Mouse (Mus musculus) left cerebral cortex, adult 18-20 months (tissue): ENCODE measurements around the gene Tecta. TPM values are rescaled to one million over a fixed set of nuclear protein-coding genes. Genes with fewer than 3 reads are reported as not detected.

Experiments
- DNase-seq, 2 experiments: peaks; one replicate each; pipeline ENCODE4 v3.0.0; 2021 to 2022; ENCODE audit warnings: low spot score in 2 of 2, mixed read lengths in 1 of 2
- long read RNA-seq, 2 experiments: library from polyadenylated mRNA; stranded (forward); transcript quantifications; one replicate each; pipeline ENCODE4 v2.0.0; 2021
- total RNA-seq, 2 experiments: library from RNA; stranded (reverse); gene quantifications; 2 replicates each; pipeline ENCODE4 v1.2.3; 2021

The Tecta gene
- total RNA-seq: under 1 TPM; 0.14 to 0.33 TPM
- long read RNA-seq, experiment 1: 0 reads
- long read RNA-seq, experiment 2: 0 reads

DNA sequence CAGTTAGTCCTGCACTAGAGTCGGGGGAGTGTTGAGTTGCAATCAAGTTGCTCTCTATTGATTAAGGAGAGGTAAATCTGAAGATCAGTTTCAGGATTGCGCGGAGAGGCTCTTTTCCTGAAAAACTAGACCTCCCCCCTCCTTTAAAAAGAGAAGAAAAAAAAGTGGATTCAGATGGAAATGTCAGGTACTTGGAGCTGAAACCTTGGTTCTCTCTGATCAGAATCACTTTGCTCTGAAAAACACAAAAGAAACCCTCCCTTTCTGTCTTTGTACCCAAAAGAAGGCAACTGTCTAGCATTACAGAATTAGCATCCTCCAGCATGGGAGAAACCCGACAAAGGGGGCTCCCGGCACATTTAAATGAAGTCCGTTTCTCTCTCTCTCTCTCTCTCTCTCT is at the start of gene Tecta:
Tecta (minus strand) TSS at position 101 of the 400 bp plus-strand sequence.
- no peak for DNase-seq

GRCm38 (mm10) chr9:42449043-42449442 is 49.3 kb upstream of the Tecta start:
- no peak for DNase-seq

- peak in 1 of 2 experiments; percentile 26 for DNase-seq
Measured at GRCm38 (mm10) chr9:42442100-42442499, 42.4 kb upstream of the Tecta start.

GRCm38 (mm10) chr9:42441234-42441633 is 41.5 kb upstream of the Tecta start:
- DNase-seq: no peak

- no peak for DNase-seq
Measured at GRCm38 (mm10) chr9:42439446-42439845, 39.7 kb upstream of the Tecta start.

GRCm38 (mm10) chr9:42432155-42432554 is 32.4 kb upstream of the Tecta start:
- no peak for DNase-seq

DNA sequence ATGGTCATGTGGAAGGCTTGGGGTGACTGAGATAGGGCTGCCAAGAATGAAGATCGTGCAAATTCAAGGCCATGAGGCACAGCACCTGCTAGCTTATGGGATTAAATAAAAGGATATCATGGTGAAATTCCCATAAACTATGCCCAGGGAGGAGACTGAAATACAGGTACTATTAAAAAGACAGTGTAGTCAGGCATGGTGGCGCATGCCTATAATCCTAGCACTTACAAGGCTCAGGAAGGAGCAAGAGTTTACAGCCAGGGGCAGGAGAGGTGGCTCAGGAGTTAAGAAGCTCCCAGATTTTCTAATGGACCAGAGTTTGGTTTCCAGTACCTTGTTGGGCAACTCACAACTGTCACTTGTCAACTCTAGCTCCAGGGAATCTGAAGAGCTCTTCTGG is 31.9 kb upstream of the Tecta start:
- DNase-seq: no peak

DNA sequence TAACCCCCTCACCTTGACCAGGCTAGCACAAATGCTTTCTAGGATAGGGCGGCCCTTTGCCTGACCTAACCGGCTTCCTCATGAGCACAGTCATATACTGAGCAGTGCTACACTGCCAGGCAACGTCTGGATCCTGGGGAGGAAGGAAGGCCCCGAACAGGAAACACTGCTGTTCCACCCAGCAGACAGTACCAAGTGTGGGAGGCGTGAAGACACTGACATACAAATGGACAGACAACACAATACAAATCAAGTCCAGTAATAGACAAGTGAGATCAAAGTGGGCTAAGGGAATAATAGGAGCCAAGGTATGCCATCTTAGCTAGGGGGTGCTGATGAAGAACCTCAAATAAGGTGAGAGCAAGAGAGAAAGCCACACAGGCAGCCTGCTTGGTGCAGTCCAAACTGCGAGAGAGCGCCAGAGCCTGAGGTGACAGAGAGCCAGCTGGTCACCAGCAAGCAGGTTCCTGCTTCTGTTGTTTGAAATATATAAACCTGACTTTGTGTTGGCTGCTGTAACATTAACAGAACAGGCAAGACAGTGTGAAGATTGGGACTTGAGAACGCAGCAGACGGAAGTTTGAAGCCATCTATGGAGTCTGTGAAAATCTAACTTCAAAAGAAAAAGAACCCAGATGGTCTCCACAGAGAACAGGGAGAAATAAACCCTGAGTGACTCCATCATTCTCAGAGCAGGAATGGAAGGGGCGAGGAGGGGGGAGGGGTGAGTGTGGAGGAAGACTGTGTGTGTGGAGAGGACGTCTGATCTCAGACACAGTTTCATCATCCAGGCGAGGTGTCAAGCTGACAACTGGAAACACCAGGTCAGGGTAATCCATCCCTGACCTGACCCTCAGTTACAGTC is 28.6 kb upstream of the Tecta start:
- no peak for DNase-seq

DNA sequence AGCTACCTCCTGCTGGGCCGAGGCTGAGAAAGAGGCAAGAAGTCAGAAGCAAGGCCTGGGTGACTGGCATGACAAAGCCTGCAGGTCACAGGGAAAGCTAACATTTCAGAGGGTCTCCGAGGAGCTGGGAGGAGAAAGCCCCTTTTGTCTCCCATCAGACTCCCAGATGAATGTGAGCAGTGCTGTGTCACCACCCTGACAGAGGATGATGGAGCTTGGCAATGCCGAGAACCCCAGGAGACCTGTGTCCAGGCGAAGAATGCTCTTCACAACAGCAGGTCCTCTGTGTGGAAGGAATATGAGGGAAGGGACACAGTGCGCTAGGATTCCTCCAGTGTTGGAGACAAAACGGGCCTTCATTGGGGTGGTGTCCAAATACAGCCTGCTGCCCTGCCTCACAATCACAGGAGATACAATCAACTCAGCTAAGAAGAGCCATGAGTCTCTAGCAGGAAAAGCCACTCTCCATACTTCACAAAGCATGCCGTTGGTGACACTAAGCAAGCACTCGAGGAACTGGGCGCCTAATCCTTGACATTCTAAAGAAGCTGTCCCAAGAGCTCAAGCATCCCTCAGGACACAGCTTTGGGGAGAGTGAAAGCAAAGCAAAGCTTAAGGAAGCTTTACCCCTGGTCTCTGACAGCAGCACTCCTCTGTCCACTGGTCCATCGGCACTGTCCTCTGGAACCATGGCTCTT is 27.1 kb upstream of the Tecta start:
- no peak for DNase-seq

DNA sequence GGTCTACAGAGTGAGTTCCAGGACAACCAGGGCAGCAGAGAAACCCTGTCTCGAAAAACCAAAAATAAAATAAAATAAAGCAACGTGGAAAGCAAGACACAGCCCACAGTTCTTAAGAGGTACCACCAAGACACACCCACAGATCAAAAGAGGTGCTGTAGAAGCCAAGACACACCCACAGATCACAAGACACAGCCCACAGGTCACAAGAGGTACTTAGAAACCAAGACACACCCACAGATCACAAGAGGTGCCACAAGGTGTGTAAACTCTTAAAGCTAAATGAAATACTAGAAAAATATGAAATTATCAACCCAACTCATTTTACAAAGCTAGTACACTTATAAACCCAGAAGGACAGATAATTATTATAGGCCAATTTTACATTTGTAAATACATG is 23.9 kb upstream of the Tecta start:
- no peak for DNase-seq

- no peak for DNase-seq
Measured at GRCm38 (mm10) chr9:42419687-42420086, 20.0 kb upstream of the Tecta start.

DNA sequence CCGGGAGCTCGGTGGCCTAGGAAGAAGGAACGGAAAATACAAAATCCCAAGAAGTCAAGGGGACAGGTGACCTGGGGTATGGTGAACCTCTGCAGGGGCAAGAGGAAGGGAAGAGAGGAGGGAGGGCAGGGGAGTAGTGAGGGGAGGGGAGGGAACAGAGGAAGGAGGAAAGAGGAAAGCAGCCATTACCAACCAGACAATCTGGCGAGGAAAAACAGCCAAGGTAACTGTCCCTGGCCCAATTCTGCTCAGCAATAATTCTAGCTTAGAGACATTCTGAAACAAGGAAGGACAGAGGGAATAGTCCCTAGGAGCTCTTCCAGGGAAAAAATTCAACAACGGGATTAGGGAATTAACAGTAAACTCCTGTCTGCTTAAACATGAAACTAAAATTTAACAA is 19.1 kb upstream of the Tecta start:
- DNase-seq: no peak

GRCm38 (mm10) chr9:42417352-42417952 is 17.7 kb upstream of the Tecta start:
- DNase-seq: no peak

- no peak for DNase-seq
Measured at GRCm38 (mm10) chr9:42415184-42415583, 15.5 kb upstream of the Tecta start.

DNA sequence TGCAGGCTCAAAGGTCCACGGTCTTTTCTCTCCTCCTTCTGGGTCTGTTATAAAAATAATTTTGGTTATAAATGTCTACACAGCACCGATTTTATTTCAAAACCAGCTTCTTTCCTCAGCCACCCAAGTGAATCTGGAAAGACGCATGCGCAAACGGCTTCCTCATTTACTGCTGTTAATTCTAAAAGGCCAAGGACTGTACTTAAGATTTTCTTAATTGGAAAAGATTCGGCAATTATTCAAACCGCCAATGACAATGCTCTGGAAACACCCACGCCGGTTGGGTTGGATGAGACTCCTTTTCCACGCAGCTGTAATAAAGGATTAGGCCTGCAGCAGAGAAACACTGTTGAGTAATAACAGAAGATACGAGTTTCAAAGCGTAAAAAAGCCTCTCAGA is 13.6 kb upstream of the Tecta start:
- DNase-seq: no peak

DNA sequence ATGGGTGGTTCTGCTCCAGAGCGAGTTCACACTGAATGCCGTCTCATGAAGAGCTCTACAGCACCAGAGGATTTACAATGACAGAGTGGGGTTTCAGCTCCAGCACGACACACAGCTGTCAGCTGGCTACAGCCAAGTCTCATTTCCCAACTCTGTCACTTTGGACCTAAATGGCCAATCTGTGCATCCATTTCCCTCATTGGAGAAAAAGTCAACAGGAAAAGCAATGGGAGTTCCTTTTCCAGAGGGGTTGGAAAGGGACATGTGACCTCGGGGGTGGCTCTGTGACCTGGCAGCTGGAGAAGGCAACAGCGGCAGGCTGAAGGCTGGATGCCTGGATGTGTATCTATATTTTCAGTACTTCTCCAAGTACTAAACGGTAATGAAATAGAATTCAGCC is 11.6 kb upstream of the Tecta start:
- DNase-seq: no peak

DNA sequence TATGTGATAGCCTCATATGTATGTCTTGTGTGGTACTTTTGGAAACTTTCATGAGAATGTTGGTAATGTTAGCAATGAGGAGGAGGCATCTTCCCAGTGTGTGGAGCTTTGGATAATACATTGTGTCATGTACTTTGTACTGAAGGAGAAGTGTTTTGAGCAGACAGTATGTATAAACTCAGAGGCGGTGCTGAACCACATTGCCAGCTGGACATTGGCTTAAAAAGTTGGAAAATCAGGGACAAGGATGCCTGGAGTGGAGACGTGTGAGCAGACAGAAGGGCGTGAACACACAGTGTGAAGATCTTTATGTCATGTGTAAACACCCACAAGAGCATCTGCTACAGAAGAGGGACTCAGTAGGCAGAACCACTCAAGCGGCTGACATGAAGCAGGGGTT is 6.0 kb upstream of the Tecta start:
- peak; percentile 33 to 49 for DNase-seq

DNA sequence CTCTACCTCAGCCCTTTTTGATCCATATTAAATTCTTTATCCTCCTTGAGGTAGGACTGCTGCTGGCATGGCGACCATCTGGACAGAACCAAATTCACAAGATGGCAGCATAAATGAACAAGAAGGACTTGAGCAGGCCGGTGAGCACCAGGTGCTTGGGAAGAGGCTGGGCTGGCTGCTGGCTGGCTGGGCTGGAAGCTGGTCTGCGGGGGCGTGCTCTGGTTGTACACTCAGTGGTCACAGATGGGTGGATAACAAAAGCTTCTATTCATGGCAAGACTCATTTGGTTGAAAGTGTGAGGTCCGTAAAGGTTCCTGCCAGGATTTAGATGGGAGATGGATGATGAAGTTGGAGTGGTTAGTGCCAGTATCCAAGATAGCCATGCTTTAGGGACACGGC is 1.8 kb upstream of the Tecta start:
- peak; percentile 30 for DNase-seq

GRCm38 (mm10) chr9:42396141-42396540 is 3.6 kb downstream of the Tecta start:
- DNase-seq: no peak

GRCm38 (mm10) chr9:42394903-42395302 is 4.8 kb downstream of the Tecta start:
- no peak for DNase-seq

GRCm38 (mm10) chr9:42394321-42394720 is 5.4 kb downstream of the Tecta start:
- DNase-seq: peak; percentile 26 to 32

GRCm38 (mm10) chr9:42392927-42393326 is 6.8 kb downstream of the Tecta start:
- no peak for DNase-seq
